Mouse (Mus musculus): ENCODE data around the gene Gm13084.
"Not testable (repeated sequence)": the region's sequence is repeated elsewhere in the genome, so short reads cannot be mapped to it uniquely, and the experiment has no call there.

The Gm13084 gene

DNA sequence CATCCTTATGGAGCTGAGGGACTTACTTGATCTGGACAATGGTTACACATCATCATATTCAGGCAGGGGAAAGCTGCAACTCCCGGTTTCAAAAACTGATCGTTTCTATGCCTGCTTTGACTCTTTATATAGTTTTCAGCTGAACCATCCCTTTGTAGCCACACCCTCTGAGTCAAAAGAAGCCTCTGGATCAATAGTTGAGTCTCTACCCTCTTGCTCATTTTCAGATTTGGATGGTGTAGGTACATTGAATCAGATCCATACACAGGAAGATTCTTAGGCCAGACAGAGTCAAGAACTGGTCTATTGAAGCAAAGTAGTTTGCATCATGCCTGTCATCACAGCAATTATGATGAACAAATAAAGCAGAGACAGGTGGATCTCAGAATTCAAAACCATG lies at the start of gene Gm13084:
Gene Gm13084 (minus strand): TSS at position 101 of the 400 bp plus-strand sequence.
- no peak for DNase-seq (ENCODE audit: low spot score in 2 of 2)

DNA sequence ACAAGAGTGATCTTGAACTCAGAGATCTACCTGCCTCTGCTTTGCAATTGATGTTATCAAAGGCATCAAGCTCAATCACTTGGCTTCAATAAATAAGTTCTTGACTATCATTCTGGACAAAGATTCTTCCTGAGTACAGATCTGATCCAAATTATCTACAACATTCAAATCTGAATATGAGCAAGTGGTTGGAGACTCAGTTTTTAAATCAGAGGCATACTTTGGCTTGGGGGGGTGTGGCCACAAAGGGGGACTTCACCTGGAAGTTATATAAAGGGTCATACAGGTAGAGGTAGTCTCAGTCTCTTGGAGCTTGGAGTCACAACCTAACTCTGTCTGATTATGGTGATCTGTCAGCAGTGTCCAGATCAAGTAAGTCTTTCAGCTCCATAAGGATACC lies 30.3 kb upstream of the Gm13084 start, which contains the start of gene Gm13103:
Gene Gm13103 (plus strand): TSS at position 301 of the 400 bp plus-strand sequence.
- not testable (repeated sequence) for DNase-seq (ENCODE audit: low spot score in 2 of 2)

DNA sequence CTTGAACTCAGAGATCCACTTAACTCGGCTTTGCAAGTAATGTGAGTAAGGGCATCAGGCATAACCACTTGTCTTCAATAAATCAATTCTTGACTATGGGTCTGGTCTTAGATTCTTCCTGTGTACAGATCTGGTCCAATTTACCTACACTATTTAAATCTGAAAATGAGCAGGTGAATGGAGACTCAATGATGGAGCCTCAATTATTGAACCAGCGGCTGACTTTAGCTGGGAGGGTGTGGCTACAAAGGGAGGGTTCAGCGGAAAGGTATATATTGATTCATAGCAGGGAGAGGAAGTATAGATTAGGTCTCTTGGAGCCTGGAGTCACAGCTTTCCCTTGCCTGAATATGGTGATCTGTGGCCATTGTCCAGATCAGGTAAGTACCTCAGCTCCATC lies 26.8 kb downstream of the Gm13084 start, which contains the start of gene Gm13023:
Gene Gm13023 (plus strand): TSS at position 301 of the 400 bp plus-strand sequence.
- not testable (repeated sequence) for DNase-seq (ENCODE audit: low spot score in 2 of 2)
